Mouse (Mus musculus) heart, adult 11 months (tissue): ENCODE data around the gene Lama5.
"Not testable (repeated sequence)": the region's sequence is repeated elsewhere in the genome, so short reads cannot be mapped to it uniquely, and the experiment has no call there.

Experiments
- DNase-seq: peaks from one replicate; pipeline ENCODE4 v3.0.0; 2022

Lama5 gene

DNA sequence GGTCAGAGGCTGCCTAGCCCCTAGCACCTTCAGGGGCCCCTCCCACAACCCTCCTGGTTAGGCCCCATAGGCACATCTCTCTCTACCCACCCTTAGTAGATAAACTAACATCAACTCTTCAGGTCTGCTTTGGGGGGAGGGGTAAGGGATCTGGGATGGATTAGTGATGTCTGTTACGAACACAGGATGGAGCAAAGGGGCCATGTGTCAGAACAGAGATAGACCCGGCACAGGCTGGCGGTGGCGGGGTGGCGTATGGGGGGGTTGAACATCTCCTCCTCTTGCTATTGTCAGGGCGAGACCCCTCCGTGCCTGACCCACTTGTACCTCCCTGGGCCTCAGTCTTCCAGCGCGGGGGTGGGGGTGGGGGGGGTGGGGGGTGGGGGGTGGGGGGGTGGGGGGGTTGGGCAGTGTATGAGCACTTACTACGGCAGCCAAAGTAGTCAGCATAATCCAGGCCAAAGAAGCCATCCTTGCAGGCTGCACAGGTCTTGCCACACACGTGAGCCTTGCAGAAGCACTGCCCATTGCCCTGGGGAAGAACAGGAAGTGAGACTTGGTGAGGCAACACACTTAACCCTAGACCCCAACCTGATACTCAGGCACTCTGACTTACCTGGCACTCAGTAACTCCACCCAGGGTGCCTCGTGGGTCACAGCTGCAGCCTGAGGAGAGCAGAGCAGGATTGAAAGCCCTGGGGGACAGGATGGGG is 28.9 kb downstream of the Lama5 start:
- no peak for DNase-seq

DNA sequence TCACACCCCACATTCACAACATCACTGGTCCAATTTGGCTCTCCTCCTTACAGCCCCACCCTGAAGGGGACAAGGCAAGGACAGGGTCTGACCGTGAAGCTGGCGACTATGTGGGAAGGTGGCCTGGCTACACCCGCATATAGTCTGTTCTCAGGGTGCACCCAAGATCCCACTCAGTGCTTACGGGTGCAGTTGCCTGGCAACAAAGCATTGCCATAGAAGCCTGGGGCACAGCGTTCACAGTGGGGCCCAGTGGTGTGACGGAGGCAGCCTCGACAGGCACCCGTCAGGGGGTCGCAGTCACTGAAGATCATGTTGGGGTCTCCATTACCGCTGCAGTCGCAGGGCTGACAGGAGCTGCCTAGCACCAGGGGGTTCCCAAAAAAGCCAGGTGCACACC is 38.3 kb downstream of the Lama5 start:
- peak; percentile 88 for DNase-seq

GRCm38 (mm10) chr2:180185686-180186085 is 40.0 kb downstream of the Lama5 start:
- DNase-seq: no peak

DNA sequence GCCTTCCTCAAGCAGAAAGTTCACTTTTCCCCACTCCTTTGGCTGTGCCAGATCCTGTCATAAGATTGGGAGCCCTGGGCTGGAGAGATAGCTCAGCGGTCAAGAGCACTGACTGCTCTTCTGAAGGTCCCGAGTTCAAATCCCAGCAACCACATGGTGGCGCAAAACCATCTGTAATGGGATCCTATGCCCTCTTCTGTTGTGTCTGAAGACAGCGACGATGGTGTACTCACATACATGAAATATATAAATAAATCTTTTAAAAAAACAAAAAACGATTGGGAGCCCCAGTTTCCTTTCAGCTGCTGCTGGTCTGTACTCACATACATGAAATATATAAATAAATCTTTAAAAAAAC is 40.9 kb downstream of the Lama5 start:
- DNase-seq: no peak

DNA sequence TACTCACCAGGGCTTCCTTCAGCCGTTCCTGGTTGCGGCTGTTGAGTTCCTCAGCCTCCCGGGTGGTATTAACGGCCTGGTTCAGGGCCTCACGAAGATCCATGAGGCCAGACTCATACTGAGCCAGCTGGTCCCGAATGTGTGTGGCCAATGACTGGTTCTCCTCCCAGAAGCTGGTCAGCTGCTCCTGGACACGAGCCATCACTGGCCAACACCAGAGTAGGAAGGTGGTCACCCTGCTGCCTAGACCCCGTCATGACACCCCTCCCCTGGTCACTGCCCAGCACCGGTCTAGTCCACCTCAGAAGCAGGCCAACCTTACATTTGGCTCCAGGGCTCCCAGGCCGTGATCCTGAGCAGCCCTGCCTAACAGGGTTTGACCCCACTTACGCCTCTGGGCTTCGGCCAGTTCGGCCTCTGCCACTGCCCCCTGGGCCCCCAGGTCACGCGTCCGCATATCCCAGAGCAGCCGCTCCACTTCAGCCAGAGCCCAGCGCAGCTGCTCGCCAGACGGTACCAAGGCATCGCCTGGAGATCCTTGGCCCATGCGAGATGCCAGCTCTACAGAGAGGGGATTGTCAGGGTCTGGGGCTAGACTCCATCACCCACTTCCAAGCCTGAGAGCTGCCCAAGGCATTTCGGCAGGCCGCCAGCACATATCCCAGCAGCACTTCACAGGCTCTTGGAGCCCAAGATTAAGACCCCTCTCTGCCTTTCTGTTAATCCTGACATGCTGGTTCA is 41.5 kb downstream of the Lama5 start:
- DNase-seq: no peak

DNA sequence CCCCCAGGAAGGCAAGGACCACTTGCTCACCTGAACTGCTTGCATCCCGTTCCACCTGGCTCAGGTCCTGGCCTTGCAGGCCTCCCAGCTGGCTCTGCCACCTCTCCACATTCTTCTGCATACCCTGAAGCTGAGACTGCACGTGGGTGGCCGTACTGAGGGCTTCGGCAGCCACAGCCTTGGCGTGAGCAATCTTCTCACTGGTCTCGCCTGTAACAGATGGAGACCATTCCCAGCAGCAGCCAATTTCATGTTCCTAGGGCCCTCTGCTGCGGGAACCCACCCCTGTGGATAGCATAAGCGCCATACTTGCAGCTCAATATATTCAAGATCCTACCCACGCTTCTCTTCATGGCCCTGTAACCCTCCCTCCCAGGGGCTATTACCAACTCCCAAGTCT is 44.1 kb downstream of the Lama5 start:
- DNase-seq: no peak

GRCm38 (mm10) chr2:180175725-180176124 is 49.9 kb downstream of the Lama5 start:
- no peak for DNase-seq

DNA sequence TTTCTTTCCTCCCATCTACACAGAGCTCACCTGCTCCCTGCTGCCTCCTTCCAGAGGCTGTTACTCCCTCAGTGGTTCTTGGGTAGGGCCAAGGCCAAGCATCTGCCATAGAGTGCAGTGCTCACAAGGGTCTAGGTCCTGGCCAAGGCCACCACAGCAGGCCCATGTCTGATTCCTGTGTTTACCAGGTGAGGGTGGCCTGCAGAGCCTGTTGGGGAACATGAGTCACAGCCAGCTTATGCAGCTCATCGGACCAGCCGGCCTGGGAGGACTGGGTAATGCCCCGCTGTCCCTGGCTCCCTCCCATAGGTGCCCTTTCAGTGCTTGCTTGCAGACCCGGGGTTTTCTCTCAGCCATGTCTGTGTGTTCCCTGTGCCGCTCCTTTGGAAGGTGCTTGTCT is 51.5 kb downstream of the Lama5 start:
- no peak for DNase-seq

GRCm38 (mm10) chr2:180173711-180174110 is 51.9 kb downstream of the Lama5 start:
- DNase-seq: not testable (repeated sequence)

GRCm38 (mm10) chr2:180173163-180173562 is 52.5 kb downstream of the Lama5 start:
- DNase-seq: no peak

DNA sequence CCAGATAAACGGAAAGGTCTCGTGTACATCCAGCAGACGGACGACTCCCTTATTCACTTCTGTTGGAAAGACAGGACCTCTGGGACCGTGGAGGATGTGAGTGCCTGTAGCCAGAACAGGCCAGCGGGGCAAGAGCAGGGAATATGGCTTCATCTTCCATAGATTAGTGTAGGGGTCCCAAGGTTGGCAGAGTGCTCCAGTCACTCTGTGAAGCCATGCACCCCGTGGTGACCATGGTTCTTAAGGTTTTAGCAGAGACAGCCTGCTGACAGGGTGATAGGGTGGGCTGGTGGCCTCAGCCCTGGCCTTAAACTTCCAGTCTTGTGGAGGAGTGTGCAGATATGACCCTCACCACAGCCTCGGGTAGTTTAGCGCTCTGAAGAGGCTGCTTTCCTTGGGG is 53.5 kb downstream of the Lama5 start:
- DNase-seq: no peak

- no peak for DNase-seq
These were observed 54.1 kb downstream of the Lama5 start for GRCm38 (mm10) chr2:180171522-180172070.

GRCm38 (mm10) chr2:180170806-180171521 is 54.7 kb downstream of the Lama5 start, which contains the start of gene Adrm1:
Gene Adrm1 (plus strand): TSS chr2:180171485.
- DNase-seq: peak; percentile 100

DNA sequence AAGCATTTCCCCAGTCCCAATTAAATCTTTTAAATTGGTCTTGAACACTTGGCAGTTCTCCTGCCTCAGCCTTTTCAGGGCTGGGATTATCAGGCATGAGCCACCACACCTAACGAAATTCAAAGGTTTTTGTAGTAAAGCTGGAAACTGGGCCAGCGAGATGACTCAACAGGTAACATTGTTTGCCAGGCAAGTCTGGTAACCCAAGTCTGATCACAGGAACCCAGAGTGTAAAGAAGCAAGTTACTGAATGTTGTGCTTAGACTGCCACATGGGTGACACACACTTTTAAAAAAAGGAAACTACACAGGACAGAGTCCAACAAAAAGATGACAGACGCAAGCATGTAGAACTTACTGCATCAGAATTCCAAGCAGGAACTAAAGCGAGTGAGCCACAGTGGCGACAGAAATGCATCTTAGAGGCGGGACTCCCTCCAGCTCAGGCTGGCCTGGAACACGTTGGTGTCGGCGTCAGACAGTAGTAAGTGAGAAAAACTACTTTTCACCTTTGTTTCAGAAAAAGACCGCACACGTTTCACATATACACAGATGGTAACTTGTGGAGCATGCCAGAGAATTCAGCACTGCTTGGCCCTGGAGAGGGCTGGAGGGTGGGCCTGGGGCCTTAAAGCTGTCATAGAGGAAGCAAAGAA is 55.4 kb downstream of the Lama5 start:
- no peak for DNase-seq

DNA sequence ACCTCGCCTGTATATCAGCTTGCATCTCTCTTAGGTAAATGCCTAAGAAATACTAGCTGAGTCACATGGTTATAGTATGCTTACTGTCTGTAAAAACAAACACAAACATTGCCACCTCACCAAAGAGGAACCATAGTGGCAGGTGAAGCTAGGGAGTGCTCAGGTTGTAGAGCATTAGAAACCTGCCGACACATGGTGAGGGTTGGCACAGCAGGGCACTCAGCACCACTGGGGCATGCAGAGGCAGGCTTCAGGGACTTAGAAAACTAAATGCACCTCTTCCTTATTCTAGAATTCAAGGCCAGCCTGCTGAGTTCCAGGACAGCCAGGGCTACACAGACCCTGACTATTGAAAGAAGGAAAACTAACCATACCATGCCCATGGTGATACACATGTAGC is 58.8 kb downstream of the Lama5 start:
- DNase-seq: no peak

DNA sequence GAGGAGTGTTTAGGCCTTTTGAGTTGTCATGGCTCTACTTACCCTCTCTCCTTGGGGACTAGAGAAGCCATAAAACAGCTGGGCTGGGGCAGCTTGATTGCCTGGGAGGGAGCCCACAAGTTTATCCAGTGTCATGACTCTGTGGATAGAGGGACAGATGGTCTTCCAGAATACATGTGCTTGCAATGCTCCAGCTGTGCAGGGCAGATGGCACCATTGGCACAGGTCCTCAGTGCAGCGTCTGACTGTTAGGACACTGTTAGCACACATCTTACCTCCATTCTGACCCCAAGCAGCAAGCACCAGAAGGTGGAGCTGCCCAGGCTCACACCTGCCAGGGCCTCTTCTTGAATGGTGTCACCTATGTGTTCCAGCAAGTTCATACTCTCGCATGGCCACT is 59.8 kb downstream of the Lama5 start:
- DNase-seq: no peak

- no peak for DNase-seq
These were observed 67.0 kb downstream of the Lama5 start for GRCm38 (mm10) chr2:180158627-180159026.

DNA sequence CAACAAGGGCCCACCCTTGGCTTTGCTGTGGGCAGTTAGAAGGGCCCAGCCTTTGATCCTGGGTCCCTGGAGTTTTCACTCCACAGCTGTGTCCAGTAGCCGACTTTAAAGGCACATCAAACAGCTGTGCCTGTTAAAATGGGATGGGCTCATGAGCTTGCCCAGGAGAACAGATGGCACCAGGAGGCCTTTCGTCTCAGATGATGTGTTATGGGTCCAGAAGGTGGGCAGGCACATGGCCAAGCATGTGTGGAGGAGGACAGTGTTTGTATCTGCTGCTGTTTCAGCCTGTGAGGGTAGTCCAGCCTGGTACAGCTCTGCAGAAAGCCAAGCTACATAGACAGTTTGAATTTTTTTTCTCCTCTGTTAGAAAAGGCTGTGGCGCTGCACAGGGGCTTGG is 70.9 kb downstream of the Lama5 start:
- DNase-seq: no peak

- no peak for DNase-seq
These were observed 77.1 kb downstream of the Lama5 start for GRCm38 (mm10) chr2:180148551-180148950.

- no peak for DNase-seq
These were observed 78.3 kb downstream of the Lama5 start for GRCm38 (mm10) chr2:180147379-180147778.

- DNase-seq: no peak
These were observed 79.6 kb downstream of the Lama5 start for GRCm38 (mm10) chr2:180146091-180146490.

- DNase-seq: no peak
These were observed 90.2 kb downstream of the Lama5 start for GRCm38 (mm10) chr2:180135414-180135813.

DNA sequence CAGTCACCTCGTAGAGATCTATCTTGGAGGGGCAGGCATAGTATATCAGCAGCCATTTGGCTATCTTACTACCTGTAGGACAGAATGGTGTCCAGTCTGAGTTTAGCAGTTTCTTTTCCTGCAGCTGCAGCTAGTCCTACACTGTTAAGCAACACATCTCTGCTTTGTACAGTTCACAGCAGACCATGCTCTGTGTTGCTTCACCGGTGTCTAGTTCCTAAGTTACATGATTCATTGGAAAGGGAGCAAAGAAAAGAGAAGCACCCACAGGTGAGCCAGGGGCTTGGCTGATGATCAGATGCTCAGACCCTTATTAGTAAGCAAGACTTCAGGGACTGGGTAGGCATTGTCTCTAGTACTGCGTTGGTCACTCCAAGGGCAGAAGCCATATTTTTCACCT is 91.7 kb downstream of the Lama5 start:
- no peak for DNase-seq
